ENCODE assay signal across 11 mouse cellular contexts in genomic region chr7:45919761-45920160, GRCm38 (mm10). TPM values are rescaled to one million over a fixed set of nuclear protein-coding genes. Genes with fewer than 3 reads are reported as not detected.
DNase-seq lines count a peak whose midpoint lies in the region; ATAC-seq and TF ChIP-seq lines count a peak whose summit lies in the region.
"Had no signal": no experiment of that assay in that cellular context is flagged by ENCODE, and none has a peak within 500 bp of the region (broad histone marks: within the 10 kb centered on the region; RNA-seq: fewer than 3 reads in every experiment).

No protein-coding gene starts in this region.

- H3K9ac ChIP-seq in intestine, embryonic 14.5 days (ENCODE audit: low read length) = peak overlapping the region; percentile 58; the same call in 1 of the 2 replicates

- ATAC-seq in megakaryocyte, adult 5-6 weeks (ENCODE audit: poor library complexity, severe bottlenecking) = no peak
- no peak for ATAC-seq in intestine, embryonic 14.5 days (replicated peaks; ENCODE audit: low FRiP score, low TSS enrichment, low read depth)

- no peaks in the 10 kb centered on the region for H3K9me3 ChIP-seq in megakaryocyte, embryonic 14.5 days
- no peaks in the 10 kb centered on the region for H3K9me3 ChIP-seq in intestine, embryonic 14.5 days (ENCODE audit: control insufficient read depth, low read length)

- intact Hi-C loops in gastrocnemius, adult 2 months (cut with DNase I) = no loop called here

- no peak for TF ChIP-seq POLR2A in small intestine, adult 2 months (IDR thresholded peaks at IDR 0.05; ENCODE audit: low read depth, low read length)

- 72% methylated on average over 4 of the region's 4 CpGs for WGBS in intestine, embryonic 14.5 days
- 76% methylated on average over 4 of the region's 4 CpGs for WGBS in small intestine, adult 2 months

- no peak for DNase-seq in gastrocnemius, adult 2 months
- DNase-seq in gastrocnemius, postnatal 25 days = no peak
- no peak for DNase-seq in intestine, embryonic 14.5 days (ENCODE audit: low spot score)
- DNase-seq in adrenal gland, postnatal 4 days (ENCODE audit: low spot score in 2 of 2) = no peak
- DNase-seq in urinary bladder, postnatal 10 days (ENCODE audit: low spot score) = no peak
- DNase-seq: kidney, adult 8-10 months had no signal

- H3K4me3 ChIP-seq in gastrocnemius, adult 2 months = peak overlapping the region; percentile 78
- H3K4me3 ChIP-seq in megakaryocyte, embryonic 14.5 days (replicated peaks) = peak overlapping the region; percentile 92
- H3K4me3 ChIP-seq in intestine, embryonic 14.5 days (ENCODE audit: low read depth, low read length) = peak overlapping the region; percentile 60
- H3K4me3 ChIP-seq in small intestine, adult 2 months (ENCODE audit: low read depth, low read length) = peak overlapping the region; percentile 59

- peak overlapping the region; percentile 60 for H3K4me2 ChIP-seq in intestine, embryonic 14.5 days (ENCODE audit: low read length)

- H3K27ac ChIP-seq in gastrocnemius, adult 2 months = peak overlapping the region; percentile 95
- 0 out of 2 replicates have a peak overlapping the region, but pooled peaks have one; percentile 93 for H3K27ac ChIP-seq in intestine, embryonic 14.5 days (ENCODE audit: low read depth)
- H3K27ac ChIP-seq in small intestine, adult 2 months (ENCODE audit: insufficient read depth, low read depth, low read length) = peak overlapping the region; percentile 2; the same call in 1 of the 2 replicates

- H3K27me3 ChIP-seq in megakaryocyte, embryonic 14.5 days (replicated peaks) = no peaks in the 10 kb centered on the region
- no peaks in the 10 kb centered on the region for H3K27me3 ChIP-seq in intestine, embryonic 14.5 days (replicated peaks; ENCODE audit: control insufficient read depth, insufficient read depth, low read length)
- no peaks in the 10 kb centered on the region for H3K27me3 ChIP-seq in small intestine, adult 2 months (ENCODE audit: control insufficient read depth, insufficient read depth, low read length)

- peaks cover 45% of the 10 kb centered on the region for H3K36me3 ChIP-seq in megakaryocyte, embryonic 14.5 days (replicated peaks; ENCODE audit: low read length)
- H3K36me3 ChIP-seq in intestine, embryonic 14.5 days (ENCODE audit: control insufficient read depth, insufficient read depth, low read length) = peaks cover 9% of the 10 kb centered on the region; the same call in 1 of the 2 replicates
- no peaks in the 10 kb centered on the region for H3K36me3 ChIP-seq in small intestine, adult 2 months (ENCODE audit: control insufficient read depth, insufficient read depth, low read length)

- peaks cover 86% of the 10 kb centered on the region for H3K4me1 ChIP-seq in megakaryocyte, embryonic 14.5 days
- H3K4me1 ChIP-seq in intestine, embryonic 14.5 days (replicated peaks; ENCODE audit: control insufficient read depth, insufficient read depth, low read length) = peaks cover 64% of the 10 kb centered on the region
- peaks cover 43% of the 10 kb centered on the region for H3K4me1 ChIP-seq in small intestine, adult 2 months (ENCODE audit: control insufficient read depth, insufficient read depth, insufficient read length, low read length)

- TF ChIP-seq CTCF in gastrocnemius, adult 2 months (IDR thresholded peaks at IDR 0.05) = no peak
- TF ChIP-seq CTCF in small intestine, adult 2 months (IDR thresholded peaks at IDR 0.05; ENCODE audit: extremely low read depth, insufficient read length, insufficient replicate concordance, low read depth, low read length) = no peak

RNA-seq across cellular contexts. Expression of gene Emp3, which starts 1.4 kb away (rescaled TPM):
- 10 to 100 TPM in 1 of 2 experiments, 1 to 10 TPM in 1; 7.7 to 18.2 TPM for total RNA-seq in gastrocnemius, adult 2 months (2021)
- 10 to 100 TPM; 13.2 to 17.0 TPM for total RNA-seq in gastrocnemius, postnatal 25 days (2021)
- polyA plus RNA-seq in megakaryocyte, embryonic 14.5 days (2012; ENCODE audit: insufficient read depth, low replicate concordance) = 176 and 453 TPM in 2 replicates
- 661 and 761 TPM in 2 replicates for total RNA-seq in megakaryocyte, adult 5-6 weeks (2015)
- total RNA-seq in megakaryocyte, adult 5-6 weeks (2017) = 564 and 565 TPM in 2 replicates
- 204 and 220 TPM in 2 replicates for polyA plus RNA-seq in intestine, embryonic 14.5 days (2014; fragmentation: Nextera tagmentation; extraction: Ambion mirVana)
- polyA plus RNA-seq in small intestine, adult 2 months (2012; rRNA removed) = 49.1 and 49.5 TPM in 2 replicates
- 100 to 1,000 TPM; 191 to 202 TPM for total RNA-seq in adrenal gland, postnatal 4 days (2021)

RNA-seq across cellular contexts. Expression of gene Ccdc114, which starts 4.1 kb away (rescaled TPM):
- total RNA-seq in gastrocnemius, adult 2 months (2021) = under 1 TPM; 0.28 to 0.45 TPM
- under 1 TPM; 0.46 to 0.67 TPM for total RNA-seq in gastrocnemius, postnatal 25 days (2021)
- 0.82 TPM in 1 of 2 replicates, not detected in the other for polyA plus RNA-seq in megakaryocyte, embryonic 14.5 days (2012; ENCODE audit: insufficient read depth, low replicate concordance)
- 0.84 and 3.3 TPM in 2 replicates for total RNA-seq in megakaryocyte, adult 5-6 weeks (2015)
- 3.2 and 3.4 TPM in 2 replicates for total RNA-seq in megakaryocyte, adult 5-6 weeks (2017)
- polyA plus RNA-seq in intestine, embryonic 14.5 days (2014; fragmentation: Nextera tagmentation; extraction: Ambion mirVana) = 3.5 and 4.3 TPM in 2 replicates
- 8.0 and 8.9 TPM in 2 replicates for polyA plus RNA-seq in small intestine, adult 2 months (2012; rRNA removed)
- total RNA-seq in adrenal gland, postnatal 4 days (2021) = 1 to 10 TPM; 8.8 to 10.0 TPM

RNA-seq across cellular contexts. Expression of gene Tmem143, which starts 23.0 kb away (rescaled TPM):
- 10 to 100 TPM; 51.3 to 66.3 TPM for total RNA-seq in gastrocnemius, adult 2 months (2021)
- 10 to 100 TPM; 53.2 to 62.5 TPM for total RNA-seq in gastrocnemius, postnatal 25 days (2021)
- polyA plus RNA-seq in megakaryocyte, embryonic 14.5 days (2012; ENCODE audit: insufficient read depth, low replicate concordance) = 19.2 and 32.5 TPM in 2 replicates
- 1.9 and 8.0 TPM in 2 replicates for total RNA-seq in megakaryocyte, adult 5-6 weeks (2015)
- 5.8 TPM in 2 replicates for total RNA-seq in megakaryocyte, adult 5-6 weeks (2017)
- polyA plus RNA-seq in intestine, embryonic 14.5 days (2014; fragmentation: Nextera tagmentation; extraction: Ambion mirVana) = 3.9 and 4.3 TPM in 2 replicates
- 30.9 and 46.4 TPM in 2 replicates for polyA plus RNA-seq in small intestine, adult 2 months (2012; rRNA removed)
- 10 to 100 TPM; 30.2 to 33.3 TPM for total RNA-seq in adrenal gland, postnatal 4 days (2021)

RNA-seq across cellular contexts. Expression of gene Syngr4, which starts 23.2 kb away (rescaled TPM):
- not detected for total RNA-seq in gastrocnemius, adult 2 months (2021)
- not detected for total RNA-seq in gastrocnemius, postnatal 25 days (2021)
- 2.7 and 6.4 TPM in 2 replicates for polyA plus RNA-seq in megakaryocyte, embryonic 14.5 days (2012; ENCODE audit: insufficient read depth, low replicate concordance)
- 1.2 and 1.4 TPM in 2 replicates for total RNA-seq in megakaryocyte, adult 5-6 weeks (2015)
- not detected in 2 replicates for total RNA-seq in megakaryocyte, adult 5-6 weeks (2017)
- polyA plus RNA-seq in intestine, embryonic 14.5 days (2014; fragmentation: Nextera tagmentation; extraction: Ambion mirVana) = 0.99 and 1.0 TPM in 2 replicates
- 0.41 TPM in 1 of 2 replicates, not detected in the other for polyA plus RNA-seq in small intestine, adult 2 months (2012; rRNA removed)
- under 1 TPM; 0.79 to 0.95 TPM for total RNA-seq in adrenal gland, postnatal 4 days (2021)
- total RNA-seq: adrenal gland, adult 18-20 months; megakaryocyte-erythroid progenitor cell, adult 5-6 weeks had no signal

RNA-seq across cellular contexts. Expression of gene Grin2d, which starts 41.6 kb away (rescaled TPM):
- under 1 TPM; 0.13 to 0.14 TPM for total RNA-seq in gastrocnemius, adult 2 months (2021)
- total RNA-seq in gastrocnemius, postnatal 25 days (2021) = under 1 TPM; 0.32 to 0.46 TPM
- polyA plus RNA-seq in megakaryocyte, embryonic 14.5 days (2012; ENCODE audit: insufficient read depth, low replicate concordance) = 0.31 and 2.6 TPM in 2 replicates
- 0.14 and 0.16 TPM in 2 replicates for total RNA-seq in megakaryocyte, adult 5-6 weeks (2015)
- total RNA-seq in megakaryocyte, adult 5-6 weeks (2017) = 0.04 and 0.07 TPM in 2 replicates
- polyA plus RNA-seq in intestine, embryonic 14.5 days (2014; fragmentation: Nextera tagmentation; extraction: Ambion mirVana) = 0.24 and 0.37 TPM in 2 replicates
- 5.5 and 10.4 TPM in 2 replicates for polyA plus RNA-seq in small intestine, adult 2 months (2012; rRNA removed)
- total RNA-seq in adrenal gland, postnatal 4 days (2021) = 1 to 10 TPM; 2.0 to 2.1 TPM

Comparison
In these comparisons a context has a peak if more than half of its experiments do, and no peak if none do; other contexts are left out.
1. H3K27ac ChIP-seq: peak in every context shown above with its lines; median percentile 95 in gastrocnemius, adult 2 months; 93 in intestine, embryonic 14.5 days; 2 in small intestine, adult 2 months.
2. RNA of gene Emp3, which starts 1.4 kb away (total RNA-seq): 564 to 761 TPM in megakaryocyte, adult 5-6 weeks and 191 to 202 TPM in adrenal gland, postnatal 4 days; 7.7 to 18.2 TPM in gastrocnemius, adult 2 months and 13.2 to 17.0 TPM in gastrocnemius, postnatal 25 days; every median in the first group is over 10 times any median in the second.
3. Peak in every context shown above with its lines, with median percentiles within 50 percentile points of each other: H3K4me3 ChIP-seq.